Mouse (Mus musculus) thymus, postnatal 14 days (tissue): ENCODE data around the gene Rhox4a2.
"Not testable (repeated sequence)": the region's sequence is repeated elsewhere in the genome, so short reads cannot be mapped to it uniquely, and the experiment has no call there.

Experiments
- DNase-seq: peaks from one replicate; pipeline ENCODE4 v3.0.0; 2021

Gene Rhox4a2

GRCm38 (mm10) chrX:37390548-37390947, at the start of gene Rhox4a2:
TSS of gene Rhox4a2 (plus strand) at chrX:37390848.
- not testable (repeated sequence) for DNase-seq

GRCm38 (mm10) chrX:37379728-37380127, 10.9 kb upstream of the Rhox4a2 start, which contains the start of gene Rhox3a2:
TSS of gene Rhox3a2 (plus strand) at chrX:37380028.
- DNase-seq = not testable (repeated sequence)

- not testable (repeated sequence) for DNase-seq
Measured at GRCm38 (mm10) chrX:37411767-37412166, 21.1 kb downstream of the Rhox4a2 start, which contains the start of gene Rhox2b. TSS of gene Rhox2b (plus strand) at chrX:37412067.

- not testable (repeated sequence) for DNase-seq
Measured at GRCm38 (mm10) chrX:37432194-37432593, 41.5 kb downstream of the Rhox4a2 start, which contains the start of gene Rhox4b. TSS of gene Rhox4b (plus strand) at chrX:37432494.
